Mouse (Mus musculus): ENCODE results near the gene Rxfp4. TPM values are rescaled to one million over a fixed set of nuclear protein-coding genes. Genes with fewer than 3 reads are reported as not detected.

Rxfp4 gene
- polyA plus RNA-seq, 1 experiment, result not detected

DNA sequence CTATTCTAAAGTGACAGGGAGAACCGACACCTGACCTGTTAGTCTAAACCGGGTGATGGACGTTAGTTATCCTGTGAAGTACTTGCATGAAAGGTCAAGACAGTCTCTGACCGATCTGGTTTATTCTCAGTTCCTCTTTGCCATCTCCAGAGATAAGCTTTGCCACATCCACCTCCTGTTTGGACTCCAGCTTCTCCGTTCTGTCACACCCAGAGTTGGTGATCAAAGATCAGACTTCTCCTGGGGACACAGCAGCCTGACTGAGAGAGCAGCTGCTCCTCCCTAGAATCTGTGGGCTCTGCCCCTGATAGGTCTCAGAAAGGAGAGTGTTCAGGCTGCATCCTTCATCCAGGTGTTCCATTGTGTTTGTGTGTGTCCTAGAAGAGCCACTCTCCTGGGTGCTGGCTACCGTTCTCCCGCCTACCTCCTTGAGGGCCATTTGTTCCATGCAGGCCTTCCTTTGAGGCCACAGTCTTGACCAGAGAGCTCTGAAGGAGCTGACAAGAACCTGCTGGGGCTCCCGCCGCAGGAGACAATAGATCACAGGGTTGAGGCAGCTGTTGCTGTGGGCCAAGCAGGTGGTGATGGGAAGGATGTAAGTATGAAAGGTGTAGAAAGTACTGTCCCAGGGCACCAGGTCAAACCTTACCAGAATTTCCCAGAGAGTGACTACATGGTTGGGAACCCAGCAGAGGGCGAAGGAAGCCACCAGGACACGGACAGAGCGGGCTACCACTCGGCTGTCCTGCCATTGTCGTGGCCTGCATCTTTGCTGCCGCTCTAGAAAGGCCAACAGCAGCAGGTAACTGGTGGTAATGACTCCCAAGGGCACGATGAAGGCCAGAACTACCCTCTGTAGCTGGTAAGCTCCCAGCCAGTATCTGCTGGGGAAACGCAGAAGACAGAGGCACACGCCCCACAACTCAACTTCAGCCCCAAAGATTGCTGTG is 998 bp downstream of the Rxfp4 start:
- DNase-seq (ENCODE audit: low read depth), result no peak

DNA sequence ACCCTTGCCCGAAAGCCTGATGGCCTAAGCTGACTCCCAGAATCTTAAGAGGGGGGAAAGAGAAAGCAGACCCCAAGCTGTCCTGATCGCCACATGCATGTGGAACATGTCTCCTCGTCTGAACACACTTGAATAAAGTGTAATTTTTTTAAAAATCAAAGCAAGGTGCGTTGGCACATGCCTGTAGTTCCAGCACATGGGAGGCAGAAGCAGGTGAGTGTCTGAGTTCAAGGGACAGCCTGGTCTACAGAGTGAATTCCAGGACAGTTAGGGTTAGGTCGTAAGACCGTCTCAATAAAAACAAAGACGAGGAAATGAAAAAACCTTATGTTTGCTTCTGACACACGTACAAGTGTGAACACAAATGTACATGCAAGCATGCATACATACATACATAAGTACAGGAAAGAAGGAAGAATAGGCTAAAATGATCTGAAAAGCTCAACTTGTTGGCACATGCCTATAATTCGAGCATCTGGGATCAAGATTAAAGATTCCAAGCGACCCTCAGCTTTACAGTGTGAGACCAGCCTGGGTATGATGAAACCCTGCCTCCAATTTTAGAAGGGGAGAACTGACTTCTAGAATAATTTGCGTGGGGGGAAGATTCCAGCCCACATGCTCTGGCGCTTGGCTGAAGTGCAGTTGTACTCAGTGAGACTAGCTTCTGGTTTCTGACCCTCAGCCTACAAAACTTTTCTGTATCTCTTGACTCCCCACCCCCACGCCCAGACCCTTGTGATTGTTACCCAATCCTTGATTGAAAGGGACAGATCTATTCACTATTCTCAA is 2.0 kb downstream of the Rxfp4 start:
- no peak for DNase-seq (ENCODE audit: low read depth)

DNA sequence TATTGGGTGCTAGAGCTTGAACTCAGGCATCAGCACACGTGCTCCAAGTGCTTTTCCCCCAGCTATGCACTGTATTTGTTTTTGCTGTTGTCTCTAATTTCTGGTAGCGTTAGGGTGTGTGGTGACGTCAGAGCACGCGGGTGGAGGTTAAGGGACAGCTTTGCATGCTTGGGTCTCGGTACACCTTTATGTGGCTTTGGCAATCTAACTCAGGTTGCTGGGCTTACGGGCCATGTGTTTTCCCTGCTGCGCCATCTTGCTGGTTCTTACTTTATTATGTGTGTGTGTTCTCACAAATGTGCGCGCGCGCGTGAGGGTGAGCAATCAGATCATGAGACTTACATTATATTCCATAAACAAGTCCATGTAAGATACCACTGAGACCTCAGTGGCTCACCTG is 3.0 kb downstream of the Rxfp4 start:
- no peak for DNase-seq (ENCODE audit: low read depth)

- DNase-seq (ENCODE audit: low read depth), result no peak
Observed at GRCm38 (mm10) chr3:88649186-88649585, 3.8 kb downstream of the Rxfp4 start.

GRCm38 (mm10) chr3:88648452-88649168 is 4.3 kb downstream of the Rxfp4 start:
- no peak for DNase-seq (ENCODE audit: low read depth)

GRCm38 (mm10) chr3:88647779-88648413 is 5.0 kb downstream of the Rxfp4 start:
- DNase-seq (ENCODE audit: low read depth), result no peak

DNA sequence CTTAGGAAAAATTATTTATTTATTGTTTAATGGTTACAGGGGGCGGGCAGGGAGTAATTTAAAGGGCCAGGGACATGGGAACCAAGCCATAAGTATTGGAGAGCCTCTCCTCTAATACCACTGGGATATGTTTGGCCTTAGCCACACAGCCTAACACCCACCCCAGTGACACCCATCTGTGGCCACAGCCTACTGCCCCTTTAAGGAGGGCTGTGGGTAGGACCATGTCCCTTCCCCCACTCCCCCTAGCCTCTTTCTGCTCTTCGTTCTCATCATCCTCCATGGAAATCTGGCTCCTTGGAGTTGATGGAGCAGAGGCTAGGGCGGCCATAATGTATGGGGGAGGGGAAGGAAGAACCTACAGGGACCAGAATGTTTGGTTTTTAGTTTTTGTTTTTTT is 5.9 kb downstream of the Rxfp4 start:
- no peak for DNase-seq (ENCODE audit: low read depth)

- no peak for DNase-seq (ENCODE audit: low read depth)
Observed at GRCm38 (mm10) chr3:88646426-88646995, 6.4 kb downstream of the Rxfp4 start.

GRCm38 (mm10) chr3:88645937-88646336 is 7.0 kb downstream of the Rxfp4 start:
- no peak for DNase-seq (ENCODE audit: low read depth)

- DNase-seq (ENCODE audit: low read depth), result no peak
Observed at GRCm38 (mm10) chr3:88643078-88643477, 9.9 kb downstream of the Rxfp4 start.

GRCm38 (mm10) chr3:88640676-88641075 is 12.3 kb downstream of the Rxfp4 start:
- DNase-seq (ENCODE audit: low read depth), result no peak

- DNase-seq (ENCODE audit: low read depth), result no peak
Observed at GRCm38 (mm10) chr3:88639239-88639638, 13.7 kb downstream of the Rxfp4 start.

DNA sequence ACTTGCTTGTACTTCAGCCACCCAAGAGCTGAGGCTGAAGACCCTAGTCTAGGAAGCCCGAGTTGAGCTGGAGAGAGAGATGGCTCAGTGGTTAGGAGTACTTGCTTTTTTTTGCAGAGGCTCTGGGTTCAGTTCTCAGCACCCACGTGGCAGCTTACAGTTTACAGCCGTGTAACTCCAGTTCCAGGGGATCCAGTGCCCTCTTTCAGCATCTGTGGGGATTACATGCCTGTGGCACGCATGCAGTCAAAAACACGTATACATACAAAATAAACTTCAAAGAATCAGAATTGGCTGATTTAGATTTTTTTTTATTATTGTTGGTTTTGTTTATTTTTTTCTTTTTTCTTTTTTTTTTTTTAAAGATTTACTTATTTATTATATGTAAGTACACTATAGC is 15.8 kb downstream of the Rxfp4 start:
- no peak for DNase-seq (ENCODE audit: low read depth)

DNA sequence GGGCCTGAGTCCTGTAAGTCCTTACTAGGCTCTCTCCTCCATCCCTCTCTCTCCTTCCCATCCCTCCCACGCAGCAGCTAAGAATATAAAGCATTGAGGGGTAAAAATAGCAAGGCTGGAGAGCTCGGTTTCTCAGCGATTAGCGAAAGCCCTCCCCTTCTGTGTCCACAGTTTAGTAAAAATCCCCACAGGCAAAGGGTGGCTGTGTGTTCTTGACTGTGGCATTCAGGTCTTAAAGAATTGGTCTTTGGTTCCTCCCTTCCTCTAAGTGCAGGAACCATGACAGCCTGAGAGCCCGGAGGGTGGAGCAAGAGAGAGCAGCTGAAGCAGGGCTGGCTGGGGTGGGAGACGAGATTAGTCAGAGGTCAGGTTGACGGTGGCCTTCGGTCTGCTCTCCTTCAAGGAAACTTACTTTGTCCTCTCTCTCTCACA is 16.4 kb downstream of the Rxfp4 start:
- DNase-seq (ENCODE audit: low read depth), result no peak

DNA sequence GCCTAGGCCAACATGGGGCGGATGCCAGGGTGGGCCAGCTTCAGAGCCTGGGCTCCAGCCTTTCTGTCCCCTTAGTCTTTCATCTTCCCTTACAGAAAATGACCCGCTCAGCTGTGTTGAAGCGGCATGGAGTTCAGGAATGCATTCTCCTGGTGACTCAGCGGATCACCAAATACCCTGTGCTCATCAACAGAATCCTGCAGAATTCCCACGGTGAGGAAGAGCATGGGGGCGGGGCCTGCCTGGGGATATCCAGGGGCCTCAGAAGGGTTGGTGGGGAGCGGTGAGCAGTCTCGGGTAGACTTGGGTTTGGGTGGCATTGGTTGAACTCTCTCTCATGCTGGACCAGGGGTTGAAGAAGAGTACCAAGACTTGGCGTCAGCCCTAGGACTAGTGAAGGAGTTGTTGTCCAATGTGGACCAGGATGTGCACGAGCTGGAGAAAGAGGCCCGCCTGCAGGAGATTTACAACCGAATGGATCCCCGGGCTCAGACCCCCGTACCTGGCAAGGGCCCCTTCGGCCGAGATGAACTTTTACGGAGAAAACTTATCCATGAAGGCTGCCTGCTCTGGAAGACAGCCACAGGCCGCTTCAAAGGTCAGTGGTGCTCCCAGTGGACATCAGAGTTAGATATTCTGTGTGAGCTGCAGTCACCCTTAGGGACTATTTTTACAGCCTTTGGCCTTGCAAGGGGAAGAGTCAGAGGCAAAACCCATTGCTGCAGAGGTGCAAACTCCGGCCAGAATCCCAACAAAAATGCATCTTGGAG is 17.3 kb downstream of the Rxfp4 start:
- no peak for DNase-seq (ENCODE audit: low read depth)

DNA sequence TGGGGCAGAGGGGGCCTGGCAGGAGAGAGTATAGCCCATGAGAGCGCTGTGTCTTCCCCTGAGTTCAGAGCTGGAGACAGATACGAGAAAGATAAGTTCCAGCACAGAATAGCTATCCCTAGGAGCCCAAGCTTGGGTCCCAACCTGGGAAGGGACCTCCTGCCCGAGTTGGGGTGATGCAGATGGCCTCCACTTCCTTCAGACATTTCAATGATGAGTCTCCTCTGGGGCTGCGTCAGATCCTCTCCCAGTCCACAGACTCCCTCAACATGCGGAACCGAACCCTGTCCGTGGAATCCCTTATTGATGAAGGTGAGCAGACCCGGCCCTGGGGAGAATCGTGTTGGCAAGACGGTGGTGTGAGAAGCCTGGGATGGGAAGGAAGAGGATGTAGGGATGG is 19.9 kb downstream of the Rxfp4 start:
- DNase-seq (ENCODE audit: low read depth), result no peak

DNA sequence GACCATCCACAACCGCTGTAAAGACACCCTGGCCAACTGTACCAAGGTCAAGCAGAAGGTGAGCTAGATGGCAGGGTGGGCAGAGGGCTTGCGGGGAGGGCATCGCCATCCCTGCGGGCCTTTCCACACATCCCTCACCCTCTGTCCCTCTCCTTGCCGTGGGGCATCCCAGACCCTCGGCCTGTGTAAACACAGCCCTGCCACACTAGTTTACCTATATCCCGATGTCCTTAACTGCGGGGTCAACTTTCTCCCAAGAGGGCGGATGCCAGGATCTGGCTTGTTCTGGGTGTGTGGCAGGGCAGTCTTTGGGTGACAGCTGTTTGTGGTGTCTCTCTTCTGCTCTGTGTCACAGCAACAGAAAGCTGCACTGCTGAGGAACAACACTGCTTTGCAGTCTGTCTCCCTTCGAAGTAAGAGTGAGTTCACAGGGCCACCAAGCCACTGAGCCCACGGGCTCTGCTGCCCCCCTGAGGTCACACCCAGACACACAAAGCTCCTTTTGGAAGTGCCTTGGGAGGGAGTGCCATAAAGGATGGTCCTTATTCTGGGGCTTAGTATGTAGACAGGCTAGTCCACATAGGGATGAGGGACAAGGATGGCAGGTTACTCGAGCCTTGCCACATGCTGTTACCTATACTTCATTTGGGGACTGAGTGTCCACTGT is 20.9 kb downstream of the Rxfp4 start:
- no peak for DNase-seq (ENCODE audit: low read depth)

DNA sequence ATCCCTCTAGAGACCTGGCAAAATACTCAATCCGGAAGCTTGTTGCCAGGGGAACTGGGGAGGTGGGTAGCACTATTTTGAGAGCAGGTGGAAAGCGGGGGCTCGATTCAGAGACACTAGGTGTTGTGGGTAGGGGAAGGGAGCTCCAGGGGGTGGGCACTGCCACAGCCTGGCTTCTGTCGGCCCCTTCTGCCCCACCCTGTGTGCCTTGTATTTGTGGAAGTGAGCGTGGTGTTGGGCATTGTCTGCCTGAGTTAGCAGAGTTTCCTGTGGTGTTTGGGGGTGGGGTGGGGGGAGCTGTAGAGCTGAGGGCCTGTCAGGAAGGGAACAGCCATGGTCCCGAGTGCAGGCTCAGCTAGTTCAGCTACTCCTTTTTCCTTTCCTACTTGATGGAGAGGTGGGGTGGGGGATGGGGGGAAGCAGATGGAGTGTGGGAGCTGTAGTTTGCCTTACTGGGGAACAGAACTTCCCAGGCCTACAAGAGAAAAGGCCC is 22.0 kb downstream of the Rxfp4 start:
- no peak for DNase-seq (ENCODE audit: low read depth)

DNA sequence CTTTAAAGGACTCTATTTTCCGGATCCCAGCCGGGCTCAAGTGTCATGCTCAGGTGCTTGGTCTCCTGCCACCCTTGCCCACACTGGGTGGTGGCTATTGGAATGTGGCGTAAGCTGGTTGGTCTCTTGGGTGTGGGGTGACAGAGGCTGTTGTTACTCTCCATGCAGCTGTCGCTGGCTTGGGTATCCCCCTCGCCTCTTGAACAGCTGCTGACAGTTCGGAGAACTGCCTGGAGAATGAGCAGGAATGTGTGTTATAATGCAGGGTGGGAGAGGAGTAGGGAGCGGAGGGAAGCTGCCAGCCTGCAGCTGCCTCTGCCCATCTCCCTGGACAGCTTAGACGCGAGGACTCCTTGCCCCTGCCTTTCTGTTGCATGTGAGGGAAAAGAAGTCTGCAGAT is 22.9 kb downstream of the Rxfp4 start:
- DNase-seq (ENCODE audit: low read depth), result no peak

GRCm38 (mm10) chr3:88629244-88629643 is 23.7 kb downstream of the Rxfp4 start:
- DNase-seq (ENCODE audit: low read depth), result no peak

Measured in gonadal fat pad, adult 2 months (tissue).